Mouse (Mus musculus): ENCODE data around the gene Fam45a.

Fam45a gene

GRCm38 (mm10) chr19:60811098-60812035 is at the start of gene Fam45a:
TSS of gene Fam45a (plus strand) at chr19:60811585.
- in situ Hi-C loops (cut with MboI, MseI): no loop called here

GRCm38 (mm10) chr19:60773366-60773765 is 38.0 kb upstream of the Fam45a start:
- in situ Hi-C loops (cut with MboI, MseI): loop anchor here (25.0 kb wide), 1 partner anchor 1436 kb away; the partner anchor contains the start of gene Pdzd8

DNA sequence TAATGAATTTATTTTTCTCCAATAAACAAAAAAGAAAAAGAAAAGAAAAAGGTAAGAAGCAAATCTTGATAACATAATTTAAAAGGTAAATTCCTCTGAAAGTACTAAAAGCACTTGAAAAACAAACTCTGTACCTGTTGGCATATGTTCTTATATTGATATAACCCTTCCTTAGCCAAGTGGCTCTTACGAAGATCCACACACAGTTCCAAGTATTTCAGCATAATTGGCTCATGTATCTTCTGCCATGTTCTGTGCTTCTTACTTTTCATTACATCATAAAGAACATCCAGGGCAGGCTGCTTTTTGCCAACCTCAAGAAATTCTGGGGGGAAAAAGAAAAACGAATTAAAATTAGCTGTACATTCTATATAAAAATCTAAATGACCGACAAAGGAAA is 29.4 kb upstream of the Fam45a start:
- in situ Hi-C loops (cut with MboI, MseI): no loop called here

DNA sequence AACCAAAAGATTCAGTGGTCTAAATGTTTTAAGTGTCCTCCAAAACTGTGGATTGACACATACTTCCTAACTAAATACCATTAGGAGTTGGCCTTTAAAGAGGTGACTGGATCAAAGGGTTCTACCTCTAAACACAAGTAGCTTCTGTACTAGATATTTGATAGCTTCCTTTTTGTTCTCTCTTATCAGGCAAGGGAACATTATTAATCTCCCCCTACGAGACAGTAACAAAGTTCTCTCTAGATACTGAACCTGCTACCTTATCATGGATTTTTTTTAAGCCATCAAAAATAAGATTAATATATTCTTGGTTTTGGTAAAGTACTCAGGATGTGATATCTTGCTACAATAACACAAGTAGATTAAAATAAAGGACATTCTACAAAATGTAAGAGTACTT is 26.7 kb upstream of the Fam45a start:
- in situ Hi-C loops (cut with MboI, MseI): no loop called here

- in situ Hi-C loops (cut with MboI, MseI): no loop called here
Measured at GRCm38 (mm10) chr19:60787465-60788150, 23.8 kb upstream of the Fam45a start.

GRCm38 (mm10) chr19:60788214-60788960 is 23.0 kb upstream of the Fam45a start:
- in situ Hi-C loops (cut with MboI, MseI): no loop called here

GRCm38 (mm10) chr19:60789452-60789851 is 21.9 kb upstream of the Fam45a start:
- in situ Hi-C loops (cut with MboI, MseI): no loop called here

GRCm38 (mm10) chr19:60789919-60790506 is 21.4 kb upstream of the Fam45a start:
- in situ Hi-C loops (cut with MboI, MseI): no loop called here

DNA sequence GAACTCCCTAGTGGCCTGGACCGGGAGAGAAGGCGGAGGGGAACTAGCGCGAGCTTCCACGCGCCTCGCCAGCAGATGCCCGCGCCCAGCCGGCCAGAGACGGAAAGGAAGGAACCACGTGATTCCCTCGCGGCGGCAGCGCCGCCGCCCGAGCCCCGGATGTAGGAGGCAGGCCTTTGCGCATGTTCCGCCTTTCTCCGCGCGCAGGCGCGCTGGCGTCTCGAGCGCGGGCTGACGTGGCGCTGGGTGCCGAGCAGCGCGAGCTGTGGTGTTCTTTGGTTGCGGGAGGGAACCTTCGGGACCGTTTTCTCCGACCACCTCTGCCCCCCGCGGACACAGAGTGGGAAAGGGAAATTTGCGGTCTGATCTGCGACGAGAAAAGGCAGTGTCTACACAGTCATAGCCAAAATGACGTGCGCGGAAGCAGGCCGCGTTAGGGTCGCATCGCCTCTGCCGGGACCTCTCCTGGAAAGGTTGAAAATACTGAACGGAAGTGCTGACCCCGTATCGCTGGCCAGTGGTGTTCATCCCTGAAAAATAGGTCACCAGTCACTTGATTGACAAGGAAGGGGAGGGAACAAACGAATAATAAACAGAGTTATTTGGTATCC is 20.7 kb upstream of the Fam45a start, which contains the start of gene Eif3a:
TSS of gene Eif3a (minus strand) at position 108 of the 611 bp plus-strand sequence.
- in situ Hi-C loops (cut with MboI, MseI): no loop called here

- in situ Hi-C loops (cut with MboI, MseI): no loop called here
Measured at GRCm38 (mm10) chr19:60791164-60791563, 20.2 kb upstream of the Fam45a start.

DNA sequence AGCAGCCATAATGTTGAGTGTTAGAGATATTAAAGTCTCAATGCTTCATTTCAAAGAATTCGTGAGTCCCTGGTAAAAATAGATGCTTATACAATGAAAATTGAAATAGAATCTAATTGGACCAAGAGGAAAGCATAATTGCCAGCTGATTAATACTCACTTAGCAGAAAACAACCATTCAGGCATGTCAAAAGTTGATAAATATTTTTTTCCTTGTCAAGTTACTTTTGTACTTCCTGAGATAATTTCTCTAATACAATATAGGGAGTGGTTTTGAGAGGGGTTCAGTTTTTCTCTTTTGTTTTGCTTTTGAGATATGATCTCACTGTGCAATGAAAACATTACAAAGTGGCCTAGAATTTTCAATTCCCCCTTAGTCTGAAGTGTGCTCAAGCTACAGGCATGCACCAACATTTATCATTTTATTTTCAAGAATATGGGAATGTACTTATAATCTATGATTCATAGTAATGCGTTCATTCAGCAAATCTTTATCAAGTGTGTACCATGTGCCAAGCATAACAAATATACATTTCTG is 18.1 kb upstream of the Fam45a start:
- in situ Hi-C loops (cut with MboI, MseI): no loop called here

- in situ Hi-C loops (cut with MboI, MseI): no loop called here
Measured at GRCm38 (mm10) chr19:60795244-60795643, 16.1 kb upstream of the Fam45a start.

- in situ Hi-C loops (cut with MboI, MseI): no loop called here
Measured at GRCm38 (mm10) chr19:60797415-60797814, 14.0 kb upstream of the Fam45a start.

DNA sequence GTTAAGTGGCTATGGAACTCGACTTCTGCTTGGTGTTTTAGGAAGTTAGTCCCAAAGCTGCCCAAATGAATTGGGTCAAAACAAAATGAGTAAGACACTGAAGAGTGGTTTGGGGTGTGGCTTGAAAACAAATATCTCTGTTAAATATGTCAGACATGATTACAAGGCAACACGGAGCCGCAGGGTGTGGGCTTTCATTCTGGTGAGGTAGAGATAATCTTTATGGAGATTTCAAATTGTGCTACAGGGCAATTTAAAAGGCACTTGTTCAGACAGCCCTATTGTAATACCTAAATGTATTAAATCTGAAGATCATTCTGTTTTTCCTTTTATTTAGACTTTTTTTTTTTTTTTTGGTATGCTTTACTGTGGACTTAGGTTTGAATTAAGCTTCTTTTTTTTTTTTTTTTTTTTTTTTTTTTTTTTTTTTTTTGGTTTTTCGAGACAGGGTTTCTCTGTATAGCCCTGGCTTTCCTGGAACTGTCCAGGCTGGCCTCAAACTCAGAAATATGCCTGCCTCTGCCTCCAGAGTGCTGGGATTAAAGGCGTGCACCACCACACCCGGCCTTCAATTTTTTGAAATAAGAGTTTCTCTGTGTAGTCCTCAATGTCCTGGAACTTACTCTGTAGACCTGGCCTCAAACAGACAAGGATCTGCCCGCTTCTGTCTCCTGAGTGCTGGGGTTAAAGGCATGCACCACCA is 11.4 kb upstream of the Fam45a start:
- in situ Hi-C loops (cut with MboI, MseI): loop anchor here (5.0 to 10.0 kb wide), 2 partner anchors 65 to 228 kb away; partner anchors contain the start of gene Sfxn4

DNA sequence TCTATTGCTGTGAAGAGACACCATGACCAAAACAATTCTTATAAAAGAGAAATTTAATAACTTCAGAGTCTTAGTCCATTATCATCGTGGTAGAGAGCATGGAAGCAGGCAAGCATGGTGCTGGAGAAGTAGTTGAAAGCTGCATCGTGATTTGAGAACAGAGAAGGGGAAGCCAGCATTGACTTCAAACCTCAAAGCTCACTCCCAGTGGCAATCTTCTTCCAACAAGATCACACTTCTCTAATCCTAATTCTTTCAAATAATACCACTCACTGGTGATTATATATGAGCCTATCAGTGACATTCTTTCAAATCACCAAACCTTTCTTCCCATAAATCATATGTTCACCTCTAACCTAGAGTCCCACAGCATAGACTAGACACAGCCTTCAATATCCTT is 6.5 kb upstream of the Fam45a start:
- in situ Hi-C loops (cut with MboI, MseI): loop anchor here (5.0 to 10.0 kb wide), 2 partner anchors 60 to 233 kb away; partner anchors contain the start of gene Sfxn4

- in situ Hi-C loops (cut with MboI, MseI): loop anchor here (10.0 kb wide), 1 partner anchor 55 kb away; the partner anchor contains the start of gene Sfxn4
Measured at GRCm38 (mm10) chr19:60809927-60810326, 1.5 kb upstream of the Fam45a start.

GRCm38 (mm10) chr19:60812036-60812389 is 628 bp downstream of the Fam45a start:
- in situ Hi-C loops (cut with MboI, MseI): no loop called here

GRCm38 (mm10) chr19:60813133-60813532 is 1.7 kb downstream of the Fam45a start:
- in situ Hi-C loops (cut with MboI, MseI): no loop called here

DNA sequence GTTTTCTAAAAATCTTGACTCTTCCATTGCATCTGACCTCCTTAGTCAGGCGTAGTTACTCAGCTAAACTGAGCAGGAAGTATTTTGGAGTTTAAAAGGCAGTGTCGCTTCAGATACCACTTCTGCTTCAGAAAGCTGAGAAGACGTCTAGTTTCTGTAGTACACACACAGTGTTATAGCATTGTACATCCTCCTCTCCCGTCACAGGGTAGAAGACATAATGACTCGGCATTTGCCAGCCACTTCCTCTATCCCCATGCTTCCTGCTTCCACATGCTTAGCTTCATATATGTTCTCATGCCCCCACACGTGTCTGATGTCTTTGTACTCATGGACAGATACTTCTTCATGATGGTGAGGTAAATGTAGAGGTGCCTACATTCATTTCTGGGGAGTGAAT is 7.3 kb downstream of the Fam45a start:
- in situ Hi-C loops (cut with MboI, MseI): no loop called here

- in situ Hi-C loops (cut with MboI, MseI): no loop called here
Measured at GRCm38 (mm10) chr19:60837747-60838146, 26.4 kb downstream of the Fam45a start.

Measured in regulatory T cell (primary cell).